Mouse (Mus musculus) kidney, adult 8-10 months (tissue): ENCODE results near the gene Gm9964.
"Not testable (repeated sequence)": the region's sequence is repeated elsewhere in the genome, so short reads cannot be mapped to it uniquely, and the experiment has no call there.

Source experiments
- DNase-seq, 2 experiments: peaks; one replicate each; pipeline ENCODE4 v3.0.0; 2022

Gene Gm9964

DNA sequence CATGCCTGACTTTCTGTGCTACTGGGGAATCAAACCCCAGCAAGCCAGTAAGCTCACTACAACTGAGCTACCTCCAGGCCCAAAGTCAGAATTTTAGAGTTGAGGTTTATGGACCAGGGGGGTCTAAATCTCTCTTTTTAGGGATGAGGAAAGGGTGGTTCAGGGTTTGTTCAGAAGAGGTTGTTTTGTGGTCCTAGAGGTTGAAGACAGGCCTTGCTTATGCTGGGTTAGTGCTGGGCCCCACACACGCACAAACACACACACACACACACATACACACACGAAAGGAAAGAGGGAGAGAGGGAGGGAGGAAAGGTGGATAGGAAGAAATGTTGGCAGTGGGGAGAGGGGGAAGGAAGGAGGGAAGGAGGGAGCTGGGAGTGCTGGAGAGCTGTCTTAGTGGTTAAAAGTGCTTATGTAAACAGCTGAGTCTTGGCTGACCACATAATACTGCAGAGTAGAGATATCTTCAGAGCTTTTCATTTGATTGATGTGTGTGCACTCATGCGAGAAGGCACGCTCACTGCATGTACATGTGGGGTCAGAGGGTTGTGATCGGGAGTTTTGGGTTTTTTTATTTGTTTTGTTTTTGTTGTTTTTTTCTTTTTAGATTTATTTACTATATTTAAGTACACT is at the start of gene Gm9964:
Gm9964 (minus strand) TSS at position 51 of the 636 bp plus-strand sequence.
- no peak for DNase-seq

DNA sequence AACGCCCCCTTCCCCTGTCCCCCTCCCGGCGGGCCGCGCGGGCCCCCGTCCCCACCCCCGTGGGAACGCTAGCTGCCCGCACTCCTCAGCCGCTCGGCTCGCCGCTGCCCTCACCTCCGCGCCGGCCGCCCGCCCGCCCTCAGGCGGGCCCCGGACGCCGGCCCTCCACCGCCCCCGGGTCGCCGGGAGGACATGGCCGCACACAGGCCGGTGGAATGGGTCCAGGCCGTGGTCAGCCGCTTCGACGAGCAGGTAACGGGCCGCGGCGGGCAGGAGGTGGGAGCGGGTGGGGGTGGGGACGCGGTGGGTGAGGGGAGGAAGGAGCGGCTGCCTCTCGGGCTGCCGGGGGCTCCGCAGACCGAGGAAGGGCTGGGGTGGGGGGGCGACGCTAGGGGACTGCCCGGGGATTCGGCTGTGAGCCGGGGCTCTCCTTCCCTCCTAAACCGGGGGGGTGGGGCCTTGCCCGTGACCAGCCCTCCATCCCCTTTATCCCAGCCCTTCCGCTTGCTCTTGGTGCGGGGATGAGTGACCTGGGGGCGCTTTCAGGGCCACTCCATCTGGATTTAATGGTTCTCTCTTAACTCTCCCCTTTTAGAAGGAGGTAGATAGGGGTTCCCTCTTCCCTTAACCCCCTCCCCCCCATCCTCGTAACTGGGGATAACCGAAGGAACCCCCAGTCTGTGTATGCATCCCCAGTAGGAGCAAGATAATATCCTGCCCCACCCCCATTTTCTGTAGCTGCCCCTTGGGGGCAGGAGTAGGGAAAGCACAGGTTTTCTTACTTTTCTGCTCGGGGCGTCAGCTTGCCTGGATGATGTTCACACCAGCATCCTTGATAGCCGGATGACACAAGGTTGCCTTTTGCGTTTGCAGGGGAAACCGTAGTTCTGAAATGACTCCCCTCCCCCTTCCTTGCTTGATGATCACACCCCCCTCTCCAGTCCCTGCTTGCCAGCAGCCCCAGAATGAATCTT is 43.4 kb upstream of the Gm9964 start:
- peak in 1 of 2 experiments; percentile 7 for DNase-seq

DNA sequence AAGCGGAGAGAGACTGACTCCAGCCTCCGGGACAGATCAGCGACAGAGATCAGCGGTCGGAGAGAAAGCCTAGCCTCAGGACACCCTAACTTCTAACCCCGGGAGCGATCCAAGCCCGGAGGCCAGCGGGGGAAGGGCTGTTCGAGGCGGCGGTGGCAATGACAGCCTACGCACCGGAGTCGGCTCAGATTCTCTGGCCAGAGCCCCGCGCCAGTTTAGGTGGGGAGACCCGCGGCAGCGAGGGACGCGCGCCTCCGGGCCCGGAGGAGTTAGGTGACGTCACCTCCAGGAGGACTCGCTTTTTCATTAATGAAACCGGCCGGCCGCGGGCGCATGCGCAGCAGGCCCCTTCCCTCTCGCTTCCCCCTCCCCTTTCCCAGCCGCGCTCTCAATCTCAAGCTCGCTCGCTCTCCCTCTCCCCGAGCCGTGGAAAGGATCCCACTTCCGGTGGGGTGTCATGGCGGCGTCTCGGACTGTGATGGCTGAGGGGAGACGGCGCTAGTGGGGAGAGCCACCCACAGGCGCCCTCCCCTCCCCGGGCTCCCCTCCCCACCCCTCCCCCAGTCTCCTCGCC is 42.6 kb upstream of the Gm9964 start, which contains the start of gene Nf1:
Nf1 (plus strand) TSS at position 460 of the 574 bp plus-strand sequence.
- DNase-seq, result peak; percentile 93 to 95

DNA sequence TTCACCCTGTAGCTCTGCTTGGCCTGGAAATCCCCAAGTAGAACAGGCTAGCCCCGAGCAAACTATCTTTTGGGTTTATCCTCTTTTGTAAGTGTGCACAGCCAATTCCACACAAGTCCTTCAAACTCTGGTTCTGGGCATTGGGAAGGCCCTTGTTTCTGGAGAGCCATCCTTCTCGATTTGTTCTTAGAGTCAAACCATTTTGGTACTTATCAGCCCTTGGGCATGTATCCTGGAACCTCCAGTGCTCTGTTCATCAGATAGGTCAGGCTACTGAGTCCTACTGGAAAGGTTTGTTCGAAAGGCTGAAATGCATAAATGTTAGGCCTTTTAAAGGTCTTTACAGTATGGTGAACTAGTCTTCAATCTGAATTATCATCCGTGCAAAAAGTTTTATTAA is 41.9 kb upstream of the Gm9964 start:
- peak in 1 of 2 experiments; percentile 12 for DNase-seq

DNA sequence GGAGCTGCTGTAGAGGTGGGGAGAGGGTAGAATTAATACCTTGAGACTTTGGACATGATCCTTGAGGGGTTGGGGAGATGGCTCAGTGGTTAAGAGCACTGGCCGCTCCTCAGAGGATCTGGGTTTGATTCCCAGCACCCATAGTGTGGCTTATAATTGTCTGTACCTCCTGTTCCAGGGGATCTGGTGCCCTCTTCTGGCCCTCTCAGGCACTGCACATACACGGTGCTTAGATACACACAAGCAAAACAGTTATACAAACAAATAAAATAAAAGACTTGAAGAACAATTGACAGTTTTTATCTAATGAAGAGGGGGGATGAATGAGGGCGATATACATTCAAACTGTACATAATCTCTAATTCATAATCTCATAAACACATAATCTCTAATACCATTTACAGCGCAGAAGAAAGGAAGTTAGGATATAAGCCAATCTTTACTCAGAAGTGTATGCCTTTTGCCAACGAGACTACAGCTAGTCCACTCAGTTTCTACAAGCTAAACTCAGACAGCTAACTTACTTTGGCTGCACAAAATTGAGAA is 40.1 kb upstream of the Gm9964 start:
- peak in 1 of 2 experiments; percentile 24 for DNase-seq

DNA sequence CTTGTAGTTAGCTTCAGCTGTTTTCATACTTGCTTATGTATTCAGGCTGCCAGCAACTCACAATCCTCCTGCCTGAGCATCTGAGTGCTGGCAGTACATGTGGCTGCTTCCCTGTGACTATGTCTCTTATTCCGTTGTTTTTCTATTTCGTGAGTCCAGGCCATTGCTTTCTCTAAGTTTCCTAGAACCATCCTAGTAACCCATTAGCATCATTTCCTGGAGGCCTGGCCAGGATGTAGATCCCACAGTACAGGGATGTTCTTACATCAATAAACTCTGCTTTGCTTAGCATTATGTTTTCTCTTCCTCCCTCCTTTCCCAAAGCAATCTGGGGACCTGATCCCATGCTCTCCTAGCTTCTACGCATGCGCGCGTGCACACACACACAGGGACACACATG is 38.4 kb upstream of the Gm9964 start:
- no peak for DNase-seq

DNA sequence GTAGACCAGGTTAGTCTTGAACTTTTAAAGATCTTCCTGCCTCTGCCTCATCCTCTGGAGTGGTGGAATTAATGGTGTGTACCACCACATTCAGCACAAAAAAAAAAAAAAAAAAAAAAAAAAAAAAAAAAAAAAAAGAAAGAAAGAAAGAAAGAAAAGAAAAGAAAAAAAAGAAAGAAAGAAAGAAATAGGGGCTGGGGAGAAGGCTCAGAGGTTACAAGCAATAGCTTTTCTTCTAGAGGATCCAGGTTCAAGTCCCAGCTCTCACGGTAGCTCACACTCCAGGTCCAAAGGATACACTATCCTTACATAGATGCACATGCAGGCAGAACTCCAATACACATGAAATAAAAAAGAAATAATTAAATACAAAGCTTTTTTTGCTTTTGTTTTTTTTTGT is 32.9 kb upstream of the Gm9964 start:
- no peak for DNase-seq

DNA sequence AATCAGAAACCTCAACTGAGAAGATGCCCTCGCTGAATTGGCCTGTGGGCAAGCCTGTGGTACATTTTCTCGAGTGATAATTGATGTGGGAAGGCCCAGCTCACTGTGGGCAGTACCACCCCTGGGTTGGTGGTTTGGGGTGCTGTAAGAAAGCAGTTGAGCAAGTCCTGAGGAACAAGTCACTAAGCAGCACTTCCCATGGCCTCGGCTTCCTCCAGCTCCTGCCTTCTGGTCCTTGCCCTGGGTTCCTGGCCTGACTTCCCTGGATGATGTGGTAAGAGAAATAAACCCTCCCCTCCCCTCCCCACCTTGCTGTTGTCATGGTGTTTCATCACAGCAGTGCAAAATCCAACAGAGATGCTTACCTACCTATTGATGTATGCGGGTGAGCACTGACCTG is 31.4 kb upstream of the Gm9964 start:
- DNase-seq, result no peak

DNA sequence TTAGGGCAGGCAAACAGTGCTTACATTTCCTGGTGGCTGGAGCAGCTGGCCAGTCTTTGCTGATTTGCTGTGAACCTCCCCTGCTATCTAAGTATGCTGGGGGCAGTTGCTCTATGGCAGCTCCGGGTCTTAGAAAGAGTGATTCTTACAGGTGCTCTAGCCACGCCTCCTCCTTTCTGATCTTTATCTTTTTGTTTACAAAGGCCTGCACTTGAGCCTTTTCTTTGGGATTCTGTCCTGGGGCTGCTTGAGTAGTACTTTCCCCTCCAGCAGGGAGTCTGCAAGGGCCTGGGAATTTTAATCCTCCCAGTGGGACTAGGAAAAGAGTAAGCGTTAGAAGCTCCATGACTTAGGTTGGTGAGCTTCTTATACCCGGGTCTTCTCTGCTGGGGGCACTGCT is 30.4 kb upstream of the Gm9964 start:
- DNase-seq, result no peak

DNA sequence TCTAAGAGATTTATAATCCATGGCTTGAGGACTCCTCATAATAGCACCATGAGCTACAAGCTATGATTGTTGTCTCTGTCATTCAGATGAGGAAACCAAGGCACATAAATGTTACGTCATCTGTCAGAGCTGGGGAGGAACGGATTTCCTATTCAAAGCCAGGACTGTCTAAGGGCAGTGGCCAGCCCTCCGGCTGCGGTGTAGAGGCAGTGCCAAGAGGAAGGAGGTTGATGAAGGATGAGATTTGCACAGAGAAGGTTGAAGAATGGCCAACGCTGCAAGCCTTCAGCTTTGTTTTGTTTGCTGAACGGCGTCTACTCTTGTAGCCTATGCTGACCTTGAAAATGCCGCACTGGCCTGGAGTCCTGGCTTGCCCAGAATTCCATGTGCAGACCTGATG is 29.0 kb upstream of the Gm9964 start:
- DNase-seq, result peak; percentile 37 to 43

DNA sequence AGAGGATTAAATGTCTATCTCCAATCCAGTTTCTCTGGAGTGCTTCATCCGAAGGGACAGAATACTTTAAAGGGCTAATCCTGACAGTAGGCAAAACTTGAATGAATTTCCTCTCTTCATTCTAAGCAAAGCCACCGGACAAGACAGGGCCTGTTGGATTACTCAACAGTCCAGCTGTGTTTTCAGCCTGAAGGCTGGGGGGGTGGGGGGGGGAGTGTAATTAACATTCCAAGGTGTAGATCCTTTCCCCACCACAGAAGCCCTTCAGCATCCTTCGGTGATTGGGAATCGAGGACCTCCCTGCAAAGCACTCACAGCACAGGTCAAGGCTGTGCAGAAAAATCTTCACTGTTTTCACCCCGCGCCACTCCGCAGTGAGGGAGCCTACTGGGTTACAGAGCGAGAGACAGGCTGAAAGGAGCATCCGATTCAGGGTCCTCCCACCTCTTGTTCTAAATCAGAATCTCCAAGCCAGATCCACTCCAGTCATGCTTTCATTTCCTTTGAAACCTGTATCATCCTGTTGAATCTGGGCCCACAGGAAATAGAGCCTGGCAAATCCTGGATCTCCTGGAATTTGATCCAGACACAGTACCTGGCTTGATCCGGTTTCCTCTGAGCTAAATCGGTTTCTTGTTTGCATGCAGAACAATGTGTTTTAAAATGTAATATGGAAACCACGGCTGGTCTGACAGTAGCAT is 27.4 kb upstream of the Gm9964 start:
- DNase-seq, result peak in 1 of 2 experiments; percentile 19

DNA sequence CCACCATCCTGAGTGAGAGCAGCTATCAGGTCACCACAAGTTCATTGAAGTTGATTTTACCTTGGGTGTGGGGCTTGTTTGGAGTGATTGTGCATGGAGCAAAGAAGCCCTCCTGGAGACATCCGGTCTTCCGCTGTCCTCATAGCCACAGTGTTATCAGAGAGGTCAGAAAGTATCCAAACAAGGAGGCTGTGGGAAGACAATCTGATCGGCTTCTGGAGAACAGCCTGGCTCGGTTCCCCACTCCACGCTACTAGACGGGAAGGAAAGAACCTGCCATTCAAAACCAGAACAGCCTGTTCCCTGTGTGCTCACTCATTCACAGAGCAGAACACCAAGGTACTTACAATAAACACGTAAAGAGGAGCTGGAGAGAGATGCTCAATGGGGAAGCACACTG is 23.1 kb upstream of the Gm9964 start:
- DNase-seq, result no peak

DNA sequence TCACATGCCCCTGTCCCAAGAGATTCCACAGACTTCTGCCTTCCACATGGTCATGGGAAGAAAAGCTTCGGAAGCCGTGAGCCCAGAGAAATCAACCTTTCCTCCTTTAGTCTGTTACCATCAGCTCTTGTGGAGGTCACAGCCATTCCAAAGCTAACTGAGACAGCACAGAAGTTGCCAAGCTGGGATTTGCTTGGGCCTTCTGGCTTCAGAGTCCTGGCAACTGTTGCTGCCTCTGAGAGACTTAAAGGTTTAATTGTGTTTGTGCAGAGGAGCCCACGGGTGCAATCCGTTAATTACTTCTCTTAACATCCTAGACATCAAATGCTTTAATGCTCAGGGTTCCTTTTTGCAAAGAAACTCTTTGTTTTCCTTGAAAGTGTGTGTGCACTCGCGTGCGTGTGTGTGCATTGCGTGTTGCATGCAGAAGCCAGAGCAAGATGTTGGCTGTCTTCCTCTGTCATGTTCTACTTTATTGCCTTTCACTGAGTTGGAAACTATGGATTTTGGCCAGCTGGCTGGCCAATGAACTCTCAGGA is 20.2 kb upstream of the Gm9964 start:
- DNase-seq, result no peak

DNA sequence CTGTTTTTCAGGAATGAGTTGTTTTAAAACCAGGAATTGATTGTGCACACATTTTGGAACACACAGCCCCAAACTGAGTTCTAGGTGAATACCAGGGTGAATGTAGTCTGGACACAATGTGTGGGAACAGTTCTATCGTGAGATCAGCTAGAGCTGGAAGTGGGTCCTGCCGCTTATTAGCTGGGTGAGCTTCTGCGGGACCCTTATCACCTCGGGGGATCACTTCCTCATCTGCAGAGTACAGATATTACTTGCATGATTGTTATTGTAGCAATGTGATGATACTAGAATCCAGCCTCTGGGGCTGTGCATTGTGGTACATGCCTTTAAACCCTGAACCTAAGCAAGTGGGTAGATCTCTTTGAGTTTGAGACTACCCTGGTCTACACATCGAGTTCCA is 13.8 kb upstream of the Gm9964 start:
- DNase-seq, result no peak

DNA sequence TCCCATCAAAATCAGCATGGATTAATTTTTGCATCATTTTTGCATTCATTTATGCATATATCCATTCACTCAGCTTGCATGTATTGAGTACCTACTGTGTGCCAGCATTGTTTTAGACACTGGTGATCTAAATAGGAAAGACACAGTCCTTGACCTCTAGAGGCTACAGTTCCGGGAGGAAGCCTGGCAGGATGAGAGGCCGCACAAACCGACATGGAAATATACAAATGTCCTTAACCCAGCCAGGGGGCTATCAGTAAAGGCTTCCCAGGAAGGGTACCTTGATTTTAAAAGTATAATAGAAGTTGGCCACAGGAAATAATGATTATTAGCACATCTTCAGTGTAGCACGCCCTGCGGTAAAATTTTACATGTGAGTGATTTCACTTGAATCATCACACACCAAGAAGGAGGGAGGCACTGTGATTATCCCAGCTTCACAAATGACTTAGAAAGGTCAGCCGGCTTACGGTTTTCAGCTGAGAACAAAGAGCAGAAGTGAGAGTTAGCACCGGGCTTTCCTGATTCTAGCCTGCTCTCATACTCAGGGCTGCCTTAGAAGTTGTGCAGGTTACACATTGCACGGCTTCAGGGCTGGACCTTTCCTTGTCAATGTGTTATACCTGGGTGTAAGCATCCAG is 11.0 kb upstream of the Gm9964 start:
- DNase-seq, result no peak

DNA sequence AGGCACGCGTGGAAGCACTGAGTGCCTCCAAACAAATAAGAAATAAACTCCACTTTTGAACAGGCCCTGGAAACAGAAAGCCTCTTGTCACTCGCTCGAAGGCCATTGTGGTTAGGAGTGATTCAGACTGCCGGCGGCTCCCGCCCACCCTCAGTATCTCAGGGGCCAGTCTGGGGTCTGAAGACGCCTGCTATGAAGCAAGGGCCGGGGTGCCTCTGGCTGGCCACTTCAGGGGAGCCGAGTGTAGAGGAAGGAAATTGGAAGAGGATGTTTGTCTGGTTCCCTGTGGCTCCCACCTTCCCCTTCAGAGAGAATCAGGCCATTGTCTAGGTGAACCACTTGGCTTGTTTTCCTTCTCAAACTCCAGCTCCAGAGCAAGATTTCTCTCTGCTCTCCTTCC is 10.3 kb upstream of the Gm9964 start:
- no peak for DNase-seq

DNA sequence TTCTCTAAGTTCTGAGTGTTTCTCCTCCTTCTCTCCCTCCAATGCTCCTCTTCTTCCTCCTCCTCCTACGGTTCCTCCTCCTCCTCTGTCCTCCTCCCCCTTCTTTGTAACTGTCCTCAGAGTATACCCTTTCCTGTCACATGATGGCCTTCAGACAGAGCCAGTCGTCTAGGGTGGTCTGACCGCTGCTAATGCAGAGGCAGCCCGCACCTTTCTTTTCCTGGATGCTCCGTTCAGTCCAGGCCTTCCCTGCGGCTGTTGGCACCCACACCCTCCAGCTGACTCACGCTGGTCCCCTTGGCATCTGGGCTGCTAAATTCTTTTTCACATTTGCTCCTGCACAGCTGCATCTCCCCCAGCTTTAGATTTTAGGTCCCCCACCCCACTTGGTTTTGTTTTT is 9.8 kb upstream of the Gm9964 start:
- DNase-seq, result no peak

DNA sequence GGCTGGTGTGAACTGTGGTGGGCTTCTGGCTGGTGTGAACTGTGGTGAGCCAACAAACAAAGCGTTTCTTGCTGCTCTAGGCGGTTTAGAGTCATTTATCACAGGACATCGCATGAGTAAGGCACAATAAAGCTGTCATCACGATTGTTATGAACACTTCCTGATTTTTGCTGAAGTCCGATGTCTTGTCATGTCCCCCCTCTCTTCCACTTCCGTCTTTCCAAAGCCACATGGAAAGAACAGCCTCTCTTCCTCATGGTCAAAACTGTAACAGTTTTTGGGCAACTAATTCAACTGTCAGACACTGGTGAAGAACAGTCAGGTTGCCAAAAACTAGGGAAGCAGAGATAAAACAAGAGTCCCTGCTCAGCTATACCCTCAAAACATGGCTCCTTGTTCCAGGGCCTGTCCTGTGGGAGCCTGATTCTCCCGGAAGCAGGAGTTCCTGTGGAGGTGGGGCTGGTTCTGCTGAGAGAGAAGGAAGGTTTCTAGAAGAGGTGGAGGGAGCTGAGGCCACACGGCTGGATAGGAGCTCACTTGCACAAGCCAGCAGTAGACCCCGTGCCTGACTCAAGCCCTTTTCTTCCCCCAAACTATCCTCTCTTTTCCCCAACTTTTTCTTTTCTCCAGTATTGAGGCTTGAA is 9.1 kb upstream of the Gm9964 start:
- no peak for DNase-seq

DNA sequence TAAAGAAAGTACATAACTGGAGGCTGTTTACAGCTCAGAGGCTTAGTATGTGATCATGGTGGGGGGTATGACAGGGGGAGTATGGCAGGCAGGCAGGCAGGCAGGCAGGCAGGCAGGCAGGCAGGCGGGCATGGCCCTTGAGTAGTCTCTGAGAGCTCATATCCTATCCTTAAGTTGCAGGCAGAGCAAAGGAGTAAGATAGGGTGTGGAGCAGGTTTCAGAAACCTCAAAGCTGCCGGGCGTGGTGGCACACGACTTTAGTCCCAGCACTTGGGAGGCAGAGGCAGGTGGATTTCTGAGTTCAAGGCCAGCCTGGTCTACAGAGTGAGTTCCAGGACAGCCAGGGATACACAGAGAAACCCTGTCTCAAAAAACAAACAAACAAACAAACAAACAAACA is 7.5 kb upstream of the Gm9964 start:
- not testable (repeated sequence) for DNase-seq

DNA sequence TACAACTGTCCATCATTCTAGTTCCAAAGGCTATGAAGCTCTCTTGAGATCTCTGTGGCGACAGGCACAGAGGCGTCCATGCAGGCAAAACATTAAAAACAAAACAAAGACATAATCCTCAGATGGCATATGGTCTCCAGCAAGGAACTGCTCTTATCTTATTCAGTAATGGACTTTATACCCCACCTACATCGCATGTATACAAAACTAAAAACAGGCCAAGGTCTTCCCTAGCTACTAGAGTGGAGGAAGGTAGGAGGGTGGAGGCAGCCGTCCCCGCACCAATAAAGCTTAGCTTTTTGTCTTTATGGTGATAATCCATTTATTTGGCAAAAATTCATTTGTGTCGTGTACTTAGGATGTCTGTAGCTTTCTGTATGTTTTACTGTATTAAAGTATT is 6.4 kb upstream of the Gm9964 start:
- no peak for DNase-seq

DNA sequence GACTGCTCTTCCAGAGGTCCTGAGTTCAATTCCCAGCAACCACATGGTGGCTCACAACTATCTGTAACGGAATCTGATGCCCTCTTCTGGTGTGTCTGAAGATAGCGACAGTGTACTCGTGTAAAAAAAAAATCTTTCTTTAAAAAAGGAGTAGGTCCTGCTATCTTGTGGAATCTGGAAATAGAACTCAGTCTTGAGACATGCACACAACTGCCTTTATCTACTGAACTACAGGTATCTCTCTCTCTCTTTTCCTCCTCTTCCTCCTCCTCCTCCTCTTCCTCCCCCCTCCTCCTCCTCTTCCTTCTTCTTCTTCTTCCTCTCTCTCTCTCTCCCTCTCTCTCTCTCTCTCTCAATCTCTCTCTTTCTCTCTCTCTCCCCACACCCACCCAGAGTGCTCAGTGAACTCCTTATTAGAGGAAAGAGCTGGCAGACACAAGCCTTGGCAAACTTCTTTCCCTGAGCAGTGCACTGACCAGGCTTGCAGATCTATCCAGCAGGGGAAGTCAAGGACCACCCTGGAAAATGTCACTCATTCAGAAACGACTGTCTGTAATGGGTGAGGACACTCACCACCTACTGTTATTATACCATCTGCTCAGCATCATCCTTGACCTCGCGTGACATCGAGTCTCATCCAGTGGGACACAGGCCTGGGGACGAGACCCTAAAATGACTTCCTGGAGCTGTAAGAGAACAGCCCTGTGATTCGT is 3.2 kb upstream of the Gm9964 start:
- no peak for DNase-seq
